Mouse (Mus musculus) monocyte, adult 59 days (primary cell): ENCODE data around the gene Cth. TPM values are rescaled to one million over a fixed set of nuclear protein-coding genes. Genes with fewer than 3 reads are reported as not detected.

ENCODE experiments used
- total RNA-seq, 2 experiments: library from RNA; stranded (reverse); gene quantifications; one replicate each; pipeline ENCODE4 v1.2.4; 2023

Gene Cth
- total RNA-seq = not detected

DNA sequence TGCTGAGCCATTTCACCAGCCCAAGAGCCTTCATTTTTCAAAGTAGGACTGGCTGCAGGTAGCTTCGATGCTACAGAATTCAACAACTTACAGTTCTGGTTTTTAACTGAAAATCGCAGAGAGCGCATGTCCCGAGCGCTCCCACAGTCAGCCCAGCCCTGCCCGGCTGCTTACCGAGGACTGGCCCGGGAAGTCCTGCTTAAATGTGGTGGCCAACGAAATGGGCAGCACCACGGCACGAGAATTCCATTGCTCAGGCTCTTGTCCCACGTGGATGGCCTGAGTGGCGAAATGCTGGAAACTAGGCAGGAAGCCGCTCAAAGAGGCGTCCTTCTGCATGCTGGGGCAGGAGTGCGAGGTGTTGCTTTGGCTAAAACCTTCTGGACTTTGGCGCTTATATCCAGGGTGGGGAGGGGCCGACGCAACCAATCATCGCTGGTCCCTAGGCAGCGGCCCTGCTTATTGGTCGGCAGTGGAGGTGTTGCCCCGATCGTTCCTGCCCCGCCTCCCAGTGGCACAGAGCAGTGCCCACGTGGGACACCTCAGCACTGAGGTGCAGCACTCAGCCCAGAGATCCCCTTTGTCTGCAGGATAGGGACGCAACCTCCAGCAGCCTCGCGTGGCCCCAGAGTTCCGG, at the start of gene Cth:
TSS of gene Cth (minus strand) at position 386 of the 637 bp plus-strand sequence.

GRCm38 (mm10) chr3:157946843-157947358, 22.0 kb upstream of the Cth start, which contains the start of gene Ankrd13c:
Ankrd13c (plus strand) TSS chr3:157947239.

Other genes starting within 250 kb of the Cth start
- gene Ankrd13c, start 22.2 kb upstream of the Cth start, total RNA-seq = 10 to 100 TPM; 57.5 to 64.7 TPM
- gene Srsf11, start 111.6 kb upstream of the Cth start, total RNA-seq = 100 to 1,000 TPM; 276 to 301 TPM
- 10 to 100 TPM; 14.8 to 15.5 TPM for gene Lrrc40, start 111.6 kb upstream of the Cth start, total RNA-seq